Mouse (Mus musculus) T-helper 1 cell (primary cell): ENCODE data around the gene Mrpl50.
"Not testable (repeated sequence)": the region's sequence is repeated elsewhere in the genome, so short reads cannot be mapped to it uniquely, and the experiment has no call there.

ENCODE experiments used
- in situ Hi-C: fragments of 300-600 bp; cut with MboI, MseI; formaldehyde crosslinking; loops from one replicate; pipeline ENCODE4 v1.15.1; 2025; ENCODE audit warnings: high pct_unique_total_duplicates

Mrpl50 gene

DNA sequence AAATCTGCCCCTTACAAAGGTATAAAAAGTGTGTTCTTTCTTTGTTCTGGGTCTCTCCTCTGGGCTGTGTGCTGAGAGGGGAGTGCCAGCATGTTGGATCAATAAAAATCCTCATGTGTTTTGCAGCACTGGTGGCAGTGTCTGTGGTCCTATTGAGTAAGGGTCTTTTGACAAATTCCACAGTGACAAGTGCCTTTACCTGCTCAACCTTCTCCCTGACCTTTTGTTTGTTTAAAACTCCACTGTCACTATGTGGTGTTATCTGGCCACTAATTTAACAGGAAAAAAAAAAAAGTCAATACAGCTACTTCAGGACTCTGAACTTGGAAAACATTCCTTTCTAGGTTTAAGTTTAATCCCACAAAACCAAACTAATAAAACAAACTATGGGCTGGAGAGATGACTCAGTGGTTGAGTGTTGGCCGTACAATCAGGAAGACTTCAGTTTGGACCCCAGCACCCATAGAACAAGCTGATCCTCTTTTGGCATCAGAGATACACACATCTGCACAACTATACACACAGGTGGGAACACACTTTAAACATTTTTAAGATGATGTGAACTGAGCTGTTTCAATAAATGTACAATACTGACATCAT is 10.6 kb downstream of the Mrpl50 start:
- in situ Hi-C loops, result not testable (repeated sequence)

DNA sequence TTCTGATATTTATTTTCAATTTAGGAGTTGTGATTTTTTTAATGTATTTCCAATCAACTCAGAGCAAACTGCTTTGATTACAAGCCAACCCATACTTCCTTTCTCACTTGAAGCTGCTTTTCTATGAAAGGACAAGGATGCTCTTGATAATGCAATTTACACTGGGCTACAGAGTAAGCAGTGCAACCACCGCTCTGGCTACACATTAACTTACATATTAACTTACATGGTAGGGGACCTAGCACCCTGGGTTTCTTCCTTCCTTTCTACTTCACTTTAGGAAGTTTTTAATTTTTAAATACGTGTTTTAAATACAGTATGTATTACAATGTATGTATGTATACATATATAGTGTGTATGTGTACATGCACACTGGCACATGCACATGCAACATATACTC is 11.7 kb downstream of the Mrpl50 start:
- in situ Hi-C loops, result no loop called here

DNA sequence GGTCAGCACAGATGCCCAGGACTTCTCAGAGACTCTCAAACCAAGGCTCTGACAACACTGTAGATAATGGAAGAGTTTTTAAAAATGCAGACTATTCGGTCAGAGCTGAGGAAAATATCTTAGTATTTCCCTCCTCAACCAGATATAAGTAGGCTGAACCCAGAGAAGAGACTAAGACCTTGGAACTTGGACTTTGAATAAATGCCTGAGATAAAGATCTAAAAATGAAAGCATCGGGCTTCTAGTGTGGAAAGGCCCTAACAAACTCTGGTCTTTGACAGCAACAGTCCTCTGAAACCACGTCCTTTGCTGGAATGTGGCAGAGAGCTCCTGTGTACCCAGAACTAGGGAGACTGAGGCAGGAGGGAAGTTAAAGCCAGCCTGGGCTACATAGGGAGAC is 14.5 kb downstream of the Mrpl50 start, which contains the start of gene Baat:
TSS of gene Baat (minus strand) at position 172 of the 400 bp plus-strand sequence.
- in situ Hi-C loops, result no loop called here

DNA sequence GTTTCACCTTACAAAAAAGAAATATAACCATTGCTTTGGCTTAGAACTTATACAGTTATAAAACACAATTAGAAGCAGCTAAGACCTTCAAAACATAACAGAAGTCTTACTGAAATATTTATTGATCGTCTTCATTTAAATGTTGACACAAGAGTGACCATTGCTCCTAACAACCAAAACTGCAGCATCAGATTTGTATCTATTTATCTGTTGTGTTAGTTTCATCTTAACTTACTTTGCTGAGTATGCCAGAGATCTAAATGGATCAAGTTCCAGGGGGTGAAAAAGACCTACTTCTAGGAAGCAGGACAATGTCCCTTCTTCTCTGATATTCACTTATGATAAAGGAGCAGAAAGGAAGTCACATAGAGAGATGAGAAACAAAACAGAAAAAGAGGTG is 17.3 kb downstream of the Mrpl50 start:
- in situ Hi-C loops, result no loop called here

DNA sequence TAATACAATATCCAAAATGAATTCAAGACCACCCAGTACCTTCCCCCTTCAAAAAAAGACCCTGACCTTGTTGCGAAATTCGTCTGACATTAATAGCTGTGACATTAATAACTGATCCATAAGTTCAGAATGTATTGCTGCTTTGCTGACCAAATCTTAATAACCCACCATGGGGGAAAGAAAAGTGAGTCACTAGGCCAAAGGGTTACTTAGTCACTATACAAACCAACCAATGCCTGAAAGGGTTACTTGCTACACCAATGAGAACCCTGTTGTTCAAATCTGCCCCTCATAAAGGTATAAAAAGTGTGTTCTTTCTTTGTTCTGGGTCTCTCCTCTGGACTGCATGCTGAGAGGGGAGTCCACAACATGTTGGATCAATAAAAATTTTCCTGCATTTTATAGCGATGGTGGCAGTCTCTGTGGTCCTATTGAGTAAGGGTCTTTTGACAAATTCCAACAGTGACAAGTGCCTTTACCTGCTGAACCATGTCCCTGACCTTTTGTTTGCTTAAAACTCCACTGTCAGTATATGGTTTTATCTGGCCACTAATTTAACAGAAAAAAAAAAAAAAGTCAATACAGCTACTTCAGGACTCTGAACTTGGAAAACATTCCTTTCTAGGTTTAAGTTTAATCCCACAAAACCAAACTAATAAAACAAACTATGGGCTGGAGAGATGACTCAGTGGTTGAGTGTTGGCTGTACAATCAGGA is 34.8 kb downstream of the Mrpl50 start:
- in situ Hi-C loops, result not testable (repeated sequence)

DNA sequence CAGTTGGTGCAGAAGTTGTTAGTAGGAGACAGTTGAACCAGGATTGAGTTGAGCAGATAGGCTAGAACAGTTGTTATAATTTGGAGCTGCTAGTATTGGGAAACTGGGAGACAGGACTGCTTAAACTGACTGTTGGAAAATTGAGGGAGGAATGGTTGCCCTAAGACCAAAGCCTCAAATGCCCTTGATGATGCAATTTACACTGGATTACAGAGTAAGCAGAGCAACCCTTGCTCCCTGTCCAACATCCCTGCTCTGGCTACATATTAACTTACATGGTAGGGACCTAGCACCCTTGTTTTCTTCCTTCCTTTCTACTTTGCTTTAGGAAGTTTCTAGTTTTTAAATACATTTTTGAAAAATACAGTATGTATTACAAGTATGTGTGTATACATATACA is 35.5 kb downstream of the Mrpl50 start:
- in situ Hi-C loops, result no loop called here

DNA sequence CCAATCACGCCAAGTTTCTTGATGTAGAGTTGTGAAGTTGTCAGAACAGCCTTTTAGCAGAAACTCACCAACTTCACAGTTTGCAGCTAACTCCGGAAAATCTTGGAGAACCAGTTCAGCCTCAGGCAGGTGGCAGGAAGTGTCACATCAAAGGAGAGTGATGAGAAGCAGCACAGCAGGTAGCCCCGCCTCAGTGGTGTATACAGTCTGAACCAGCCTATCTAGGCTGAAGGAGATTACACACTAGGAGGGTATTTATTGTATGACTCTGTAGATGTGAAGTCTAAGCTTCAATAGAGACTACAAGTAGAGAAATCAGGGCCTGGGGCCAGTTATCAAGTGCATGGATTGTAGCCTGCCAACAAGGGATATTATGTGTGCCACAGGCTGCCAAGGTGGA is 40.0 kb downstream of the Mrpl50 start:
- in situ Hi-C loops, result no loop called here

DNA sequence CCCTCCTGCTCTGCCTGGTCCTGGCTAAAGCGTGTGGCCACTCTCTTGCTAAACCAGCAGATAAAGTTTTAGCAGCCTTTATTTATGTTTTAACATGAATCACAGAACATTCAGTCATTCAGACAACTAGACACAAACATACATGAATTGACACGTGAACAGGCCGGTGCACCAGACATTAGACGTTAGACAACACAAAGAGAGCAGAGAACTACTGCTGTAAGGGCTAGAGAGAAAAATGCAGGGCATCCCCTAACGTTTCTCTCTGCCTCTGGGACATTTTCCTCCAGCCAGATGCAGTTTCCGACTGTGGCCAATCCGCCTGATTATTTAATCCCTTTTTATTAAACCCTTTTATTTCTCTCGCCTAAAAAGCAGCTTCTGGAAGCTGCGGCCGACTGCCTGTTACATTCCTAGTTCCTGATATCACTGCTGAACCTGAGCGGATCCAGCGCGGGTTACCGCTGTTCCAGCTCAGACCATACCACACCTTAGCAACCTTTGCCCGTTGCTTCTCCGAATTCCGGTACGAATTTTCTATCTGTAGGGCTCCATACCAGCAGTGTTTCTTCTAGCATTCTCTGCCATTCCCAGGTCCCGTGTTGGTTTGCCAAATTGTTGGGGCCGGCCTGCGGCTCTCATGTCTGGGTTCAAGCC is 40.7 kb downstream of the Mrpl50 start:
- in situ Hi-C loops, result no loop called here

DNA sequence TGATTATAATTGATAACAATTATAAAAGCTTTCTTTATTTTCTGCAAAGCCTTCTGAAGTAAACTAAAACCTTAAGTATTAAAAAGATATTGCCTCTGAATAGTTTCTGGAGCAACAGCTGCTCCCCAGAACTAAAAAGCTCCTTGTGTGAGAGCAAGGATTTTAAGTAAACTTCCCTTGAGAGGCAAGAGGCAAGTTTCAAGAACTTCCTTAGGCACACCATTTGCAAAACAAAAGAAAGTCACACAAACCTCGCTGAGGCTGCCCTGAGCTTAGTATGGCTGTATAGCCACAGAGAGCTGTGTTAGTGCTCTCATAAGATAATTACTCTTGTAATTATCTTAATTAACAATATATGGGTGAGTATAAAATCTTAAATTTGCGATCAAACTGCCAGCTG is 41.9 kb downstream of the Mrpl50 start:
- in situ Hi-C loops, result not testable (repeated sequence)

DNA sequence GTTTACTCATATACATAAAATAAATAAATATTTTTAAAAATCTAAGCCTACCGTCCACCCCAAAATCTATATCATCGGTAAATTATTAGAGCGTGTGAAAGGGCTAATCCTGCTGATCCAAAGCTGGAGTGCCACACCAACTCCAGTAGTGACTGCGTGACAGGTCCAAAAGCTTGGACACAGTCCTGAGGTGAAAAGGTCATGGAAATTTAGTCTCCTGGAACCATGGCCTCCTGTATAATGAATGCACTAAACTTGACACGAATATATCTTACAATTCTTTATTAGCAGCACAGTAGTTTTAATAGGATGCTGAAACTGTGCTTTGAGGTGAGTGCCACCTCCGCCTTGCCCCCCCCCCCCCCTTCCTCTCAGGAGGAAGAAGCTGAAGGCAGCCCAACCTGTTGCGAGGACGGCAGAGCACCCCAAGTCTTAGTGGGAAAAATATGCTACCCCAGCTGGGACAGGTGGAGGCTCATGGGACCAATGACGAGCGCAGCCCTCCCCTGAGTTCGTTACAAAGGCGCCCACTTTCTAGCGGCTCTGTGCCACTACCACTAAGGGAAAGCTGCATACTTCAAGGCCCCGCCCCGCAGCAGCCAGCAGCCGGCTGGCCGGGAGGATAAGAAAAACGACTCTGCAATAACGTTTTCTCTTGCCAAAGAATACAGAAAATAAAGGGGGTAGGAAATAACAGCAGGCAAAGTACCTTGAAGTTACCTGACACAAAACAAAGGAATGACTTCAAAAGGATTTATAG is 42.6 kb downstream of the Mrpl50 start:
- in situ Hi-C loops, result no loop called here

DNA sequence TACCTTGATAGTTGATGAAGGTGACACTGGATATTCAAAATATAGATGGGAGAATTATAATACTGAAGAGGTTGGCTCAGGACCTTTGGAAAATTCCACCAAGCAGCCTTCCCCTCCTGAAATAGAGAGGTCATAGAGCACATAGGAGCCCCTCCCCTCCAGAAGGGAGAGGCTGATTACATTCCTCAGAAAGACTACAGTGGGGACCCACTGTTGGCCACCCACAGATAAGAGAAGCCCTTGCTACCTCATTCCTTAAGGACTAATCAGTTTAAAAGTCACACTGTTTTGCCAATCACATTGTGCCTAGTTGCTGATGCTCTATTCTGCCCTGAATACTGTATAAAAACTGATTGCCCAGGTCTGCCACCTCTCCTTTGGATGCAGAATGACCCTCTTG is 46.3 kb downstream of the Mrpl50 start:
- in situ Hi-C loops, result no loop called here

DNA sequence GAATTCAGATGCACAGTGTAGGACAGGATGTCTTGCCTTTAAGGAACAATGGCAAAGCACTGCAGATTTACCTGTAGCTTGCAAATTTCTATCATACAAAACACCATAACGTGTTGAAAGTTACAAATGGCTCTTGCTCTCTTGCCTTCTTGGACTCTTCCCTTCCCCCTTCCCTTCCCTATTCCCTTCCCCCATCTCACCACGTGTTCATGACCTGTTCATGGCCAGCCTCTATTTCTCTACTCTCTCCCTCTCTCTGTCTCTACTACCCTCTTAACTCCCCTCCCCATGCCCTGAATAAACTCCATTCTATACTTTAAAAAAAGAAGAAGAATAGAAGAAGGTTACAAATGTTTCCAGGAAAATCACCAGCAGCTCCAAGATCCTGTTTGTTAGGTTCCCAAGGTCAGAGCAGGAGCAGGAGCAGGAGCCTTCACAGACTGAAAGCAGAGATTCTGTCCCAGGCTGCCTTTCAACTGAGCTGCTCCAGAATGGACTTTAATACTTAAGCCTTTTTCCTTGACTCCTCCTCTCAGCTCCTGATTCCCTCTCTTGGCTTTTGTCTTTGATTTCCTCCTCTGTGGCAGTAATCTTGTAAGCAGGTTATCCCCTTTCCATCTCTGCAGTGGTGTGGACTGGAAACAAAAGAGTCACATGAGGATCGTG is 47.3 kb downstream of the Mrpl50 start, which contains the start of gene Acnat1:
TSS of gene Acnat1 (minus strand) at position 478 of the 666 bp plus-strand sequence.
- in situ Hi-C loops, result no loop called here

DNA sequence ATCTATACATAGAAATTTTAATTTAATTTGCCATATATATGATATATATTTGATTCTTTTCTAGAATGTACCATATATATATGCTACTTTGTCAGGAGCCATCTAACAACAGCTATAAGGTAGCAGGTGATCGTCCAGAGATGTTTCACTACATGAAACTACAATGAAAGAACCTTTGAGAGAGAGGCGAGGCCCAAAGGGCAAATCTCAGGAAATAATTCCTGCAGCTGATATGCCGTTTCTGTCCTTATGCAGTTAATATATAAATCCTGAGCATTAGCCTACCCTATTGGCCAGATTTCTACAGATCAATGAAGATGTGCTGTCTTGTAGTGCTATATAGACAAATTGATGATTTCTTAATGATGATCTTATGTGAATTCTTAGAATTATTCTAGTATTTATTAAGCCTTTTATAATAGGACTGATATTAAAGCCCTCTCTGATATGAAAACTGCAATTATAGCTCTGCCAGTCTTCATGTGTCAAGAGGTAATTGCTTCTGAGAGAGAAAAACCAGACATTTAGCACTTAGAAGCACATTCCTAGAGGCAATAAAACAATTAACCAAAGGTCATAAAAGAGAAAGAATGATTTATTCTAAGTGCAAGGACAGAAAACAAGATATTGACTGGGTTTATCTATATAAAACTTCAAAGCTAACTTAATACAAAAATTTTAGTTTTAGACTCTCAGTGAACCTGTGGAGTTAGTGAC is 51.3 kb downstream of the Mrpl50 start:
- in situ Hi-C loops, result no loop called here

DNA sequence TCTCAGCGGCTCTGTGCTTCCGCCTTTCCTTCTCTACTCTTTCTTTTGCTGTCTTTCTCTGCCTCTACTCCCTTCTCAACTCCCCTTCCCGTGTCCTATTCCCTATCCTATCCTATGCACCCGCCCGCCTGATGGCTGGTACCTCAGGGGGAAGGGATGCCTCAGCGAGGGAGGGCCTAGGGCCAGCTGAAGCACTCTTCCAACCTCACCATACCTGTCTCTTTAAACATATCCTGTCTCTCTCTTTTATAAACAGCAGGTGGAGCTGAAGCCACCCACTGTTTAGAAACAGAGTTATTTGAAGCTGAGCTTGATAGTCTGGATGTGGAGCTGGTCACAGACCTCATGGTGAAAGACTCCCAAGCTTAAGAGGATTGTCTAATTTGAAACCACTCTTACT is 53.5 kb downstream of the Mrpl50 start:
- in situ Hi-C loops, result no loop called here
